Mouse (Mus musculus): ENCODE data around the gene Zfp609. TPM values are rescaled to one million over a fixed set of nuclear protein-coding genes. Genes with fewer than 3 reads are reported as not detected.

Gene Zfp609
- polyA plus RNA-seq, 1 experiment from 2014 or later: 4.9 TPM

DNA sequence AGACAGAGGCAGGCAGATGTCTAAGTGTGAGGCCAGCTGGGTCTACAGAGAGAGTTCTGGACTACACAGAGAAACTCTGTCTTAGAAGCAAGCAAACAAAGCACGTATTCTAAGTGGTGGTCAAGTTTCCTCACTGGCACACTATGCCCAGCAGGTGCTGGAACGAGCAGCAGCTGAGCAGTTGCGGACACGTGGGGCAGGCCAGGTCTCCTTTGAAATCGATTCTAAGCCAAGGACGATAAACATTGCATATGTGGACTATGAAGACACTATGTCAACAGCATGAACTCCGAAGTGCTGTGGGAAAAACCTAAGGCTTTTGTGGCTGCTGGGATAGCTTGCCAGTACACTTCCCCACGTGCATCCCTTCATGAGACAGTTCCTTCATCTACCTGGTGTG lies 67.4 kb downstream of the Zfp609 start:
- 84% methylated on average over 8 of the region's 8 CpGs for WGBS
- Histone ChIP-seq H3K36me3 (peaks cover 4% of the 10 kb centered on the region; the same call in 1 of the 2 replicates), H3K27me3 (replicated peaks) (no peaks in the 10 kb centered on the region), H3K4me1 (peaks cover 41% of the 10 kb centered on the region), H3K9me3 (no peaks in the 10 kb centered on the region), H3K27ac (replicated peaks) (no peak overlapping the region), H3K9ac (no peak overlapping the region), H3K4me2 (no peak overlapping the region), H3K4me3 (no peak overlapping the region)
- no peak for ATAC-seq (ENCODE audit: extremely low read depth, insufficient number of reproducible peaks, low FRiP score, low TSS enrichment)

GRCm38 (mm10) chr9:65759256-65759655 lies 68.1 kb downstream of the Zfp609 start:
- H3K9ac ChIP-seq: no peak overlapping the region
- H3K36me3 ChIP-seq: peaks cover 4% of the 10 kb centered on the region; the same call in 1 of the 2 replicates
- H3K27ac ChIP-seq (replicated peaks): no peak overlapping the region
- no peak overlapping the region for H3K4me3 ChIP-seq
- H3K4me2 ChIP-seq: no peak overlapping the region
- no peak for ATAC-seq (ENCODE audit: extremely low read depth, insufficient number of reproducible peaks, low FRiP score, low TSS enrichment)
- H3K9me3 ChIP-seq: no peaks in the 10 kb centered on the region
- H3K4me1 ChIP-seq: peaks cover 41% of the 10 kb centered on the region
- WGBS: 83% methylated on average over 5 of the region's 5 CpGs
- H3K27me3 ChIP-seq (replicated peaks): no peaks in the 10 kb centered on the region

DNA sequence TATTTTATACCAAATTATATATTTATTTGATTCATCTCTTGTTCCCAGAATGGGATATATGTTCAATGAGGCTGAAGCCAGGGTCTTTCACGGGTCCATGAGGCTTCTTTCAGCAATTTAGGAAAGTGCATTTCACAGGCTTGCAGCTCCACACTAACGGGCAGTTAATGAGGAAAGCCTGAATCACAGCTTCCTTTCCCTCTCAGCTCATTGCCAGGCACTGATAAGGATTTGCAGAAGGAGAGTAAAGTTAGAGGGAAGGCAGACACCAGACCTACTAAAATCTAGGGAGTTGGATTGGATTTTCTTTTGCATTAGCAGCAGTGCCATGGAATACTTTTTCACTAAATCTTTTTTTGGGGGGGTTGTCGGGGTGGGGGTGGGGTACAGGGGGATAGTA lies 69.5 kb downstream of the Zfp609 start:
- whole genome bisulfite sequencing: 23% methylated on average over 3 of the region's 3 CpGs
- ATAC-seq (ENCODE audit: extremely low read depth, insufficient number of reproducible peaks, low FRiP score, low TSS enrichment): no peak
- H3K9me3 ChIP-seq: no peaks in the 10 kb centered on the region
- H3K4me1 ChIP-seq: peaks cover 38% of the 10 kb centered on the region
- H3K4me2 ChIP-seq: no peak overlapping the region
- H3K27ac ChIP-seq (replicated peaks): peak overlapping the region; percentile 45
- no peak overlapping the region for H3K9ac ChIP-seq
- no peak overlapping the region for H3K4me3 ChIP-seq
- no peaks in the 10 kb centered on the region for H3K27me3 ChIP-seq (replicated peaks)
- H3K36me3 ChIP-seq: peaks cover 1% of the 10 kb centered on the region; the same call in 1 of the 2 replicates

DNA sequence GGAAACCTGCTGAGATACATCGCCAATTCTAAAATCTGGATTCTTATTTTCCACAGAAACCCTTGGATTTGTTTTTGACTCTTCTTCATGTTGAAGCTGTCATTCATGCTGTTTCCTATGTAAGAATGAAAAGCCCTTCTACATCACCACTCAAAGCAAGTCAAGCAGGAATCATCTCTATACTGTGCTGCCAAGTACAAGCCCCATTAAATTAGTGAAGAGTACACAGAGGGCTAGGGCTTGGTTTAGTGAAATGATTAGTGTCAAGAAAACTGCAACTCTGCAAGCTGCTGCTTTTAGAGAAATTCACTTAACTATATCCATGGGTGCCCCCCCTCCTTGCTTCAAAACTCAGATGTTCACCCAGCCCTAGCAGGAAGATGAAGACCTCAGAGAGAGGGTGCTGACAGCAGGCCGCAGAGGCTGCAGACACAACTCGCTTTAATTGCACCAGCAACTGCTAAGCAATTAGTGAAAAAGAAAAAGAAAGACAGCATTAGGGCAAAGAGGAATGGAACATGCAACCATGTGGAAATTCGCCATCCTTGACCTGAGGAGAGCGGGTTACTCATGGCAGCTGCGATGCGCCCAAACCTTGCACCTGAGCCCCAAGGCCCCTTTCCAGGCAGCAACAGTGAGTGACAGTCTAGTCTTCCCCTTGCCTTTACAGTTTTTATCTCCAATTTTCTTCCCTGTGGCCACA lies 71.5 kb downstream of the Zfp609 start:
- H3K36me3 ChIP-seq: peaks cover 4% of the 10 kb centered on the region; the same call in 1 of the 2 replicates
- H3K4me2 ChIP-seq: no peak overlapping the region
- no peak overlapping the region for H3K9ac ChIP-seq
- H3K9me3 ChIP-seq: no peaks in the 10 kb centered on the region
- no peak for ATAC-seq (ENCODE audit: extremely low read depth, insufficient number of reproducible peaks, low FRiP score, low TSS enrichment)
- 84% methylated on average over 7 of the region's 7 CpGs for WGBS
- no peak overlapping the region for H3K27ac ChIP-seq (replicated peaks)
- H3K4me3 ChIP-seq: no peak overlapping the region
- peaks cover 30% of the 10 kb centered on the region for H3K4me1 ChIP-seq
- no peaks in the 10 kb centered on the region for H3K27me3 ChIP-seq (replicated peaks)

GRCm38 (mm10) chr9:65755164-65755563 lies 72.2 kb downstream of the Zfp609 start:
- Histone ChIP-seq H3K36me3 (peaks cover 4% of the 10 kb centered on the region; the same call in 1 of the 2 replicates), H3K9ac (no peak overlapping the region), H3K4me1 (peaks cover 30% of the 10 kb centered on the region), H3K9me3 (no peaks in the 10 kb centered on the region), H3K27ac (replicated peaks) (no peak overlapping the region), H3K4me2 (no peak overlapping the region), H3K4me3 (no peak overlapping the region), H3K27me3 (replicated peaks) (no peaks in the 10 kb centered on the region)
- WGBS: 94% methylated on average over 1 of the region's 1 CpGs
- ATAC-seq (ENCODE audit: extremely low read depth, insufficient number of reproducible peaks, low FRiP score, low TSS enrichment): no peak

- WGBS: 92% methylated on average over 3 of the region's 3 CpGs
- Histone ChIP-seq H3K27ac (replicated peaks) (no peak overlapping the region), H3K27me3 (replicated peaks) (no peaks in the 10 kb centered on the region), H3K4me2 (no peak overlapping the region), H3K4me3 (no peak overlapping the region), H3K9me3 (no peaks in the 10 kb centered on the region), H3K4me1 (peaks cover 21% of the 10 kb centered on the region), H3K36me3 (peaks cover 4% of the 10 kb centered on the region; the same call in 1 of the 2 replicates), H3K9ac (no peak overlapping the region)
- no peak for ATAC-seq (ENCODE audit: extremely low read depth, insufficient number of reproducible peaks, low FRiP score, low TSS enrichment)
These were observed 74.7 kb downstream of the Zfp609 start for GRCm38 (mm10) chr9:65752632-65753031.

DNA sequence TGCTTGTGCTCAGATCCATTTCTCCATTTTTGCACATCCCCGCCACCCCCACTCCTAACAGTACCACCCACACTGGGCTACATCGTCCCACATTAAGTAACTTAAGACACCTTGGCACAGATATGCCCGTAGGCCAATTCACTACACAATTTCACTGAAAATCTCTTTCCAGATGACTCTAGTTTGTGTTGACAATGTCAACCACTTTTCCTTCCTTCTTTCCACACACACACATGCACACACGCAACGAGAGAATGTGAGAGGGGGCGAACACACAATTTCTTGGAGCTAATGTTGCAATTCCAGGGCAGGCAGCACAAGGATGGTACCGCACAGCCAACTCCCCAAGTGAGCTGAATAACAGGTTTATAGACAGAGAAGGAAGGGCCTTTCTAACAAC lies 75.5 kb downstream of the Zfp609 start:
- Histone ChIP-seq H3K36me3 (peaks cover 4% of the 10 kb centered on the region; the same call in 1 of the 2 replicates), H3K27ac (replicated peaks) (no peak overlapping the region), H3K4me3 (no peak overlapping the region), H3K9me3 (no peaks in the 10 kb centered on the region), H3K4me1 (peaks cover 14% of the 10 kb centered on the region), H3K27me3 (replicated peaks) (no peaks in the 10 kb centered on the region), H3K4me2 (no peak overlapping the region), H3K9ac (no peak overlapping the region)
- ATAC-seq (ENCODE audit: extremely low read depth, insufficient number of reproducible peaks, low FRiP score, low TSS enrichment): no peak
- 92% methylated on average over 7 of the region's 7 CpGs for WGBS

DNA sequence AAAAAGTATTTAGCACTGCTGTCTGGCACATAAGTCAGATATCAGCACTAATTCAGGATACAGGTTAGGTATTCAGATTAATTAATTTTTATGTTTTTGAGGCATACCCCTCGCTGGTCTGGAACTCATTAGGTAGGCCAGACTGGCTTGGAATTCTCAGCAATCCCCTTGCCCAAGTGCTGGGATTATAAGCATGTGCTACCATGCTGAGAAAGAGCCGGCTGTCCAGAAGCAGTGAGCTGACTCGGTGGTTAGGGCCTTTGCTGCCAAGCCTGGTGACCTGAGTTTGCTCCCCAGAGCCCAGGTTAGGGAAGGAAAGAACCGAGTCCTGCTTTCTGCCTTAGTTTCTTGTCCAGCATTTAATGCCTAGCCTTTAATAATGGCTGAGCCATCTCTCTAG lies 79.3 kb downstream of the Zfp609 start:
- no peak overlapping the region for H3K4me2 ChIP-seq
- WGBS: 60% methylated on average over 4 of the region's 4 CpGs
- peaks cover 4% of the 10 kb centered on the region; the same call in 1 of the 2 replicates for H3K36me3 ChIP-seq
- H3K9me3 ChIP-seq: no peaks in the 10 kb centered on the region
- no peak for ATAC-seq (ENCODE audit: extremely low read depth, insufficient number of reproducible peaks, low FRiP score, low TSS enrichment)
- H3K4me1 ChIP-seq: peaks cover 36% of the 10 kb centered on the region
- no peak overlapping the region for H3K27ac ChIP-seq (replicated peaks)
- H3K27me3 ChIP-seq (replicated peaks): no peaks in the 10 kb centered on the region
- H3K9ac ChIP-seq: no peak overlapping the region
- H3K4me3 ChIP-seq: no peak overlapping the region

DNA sequence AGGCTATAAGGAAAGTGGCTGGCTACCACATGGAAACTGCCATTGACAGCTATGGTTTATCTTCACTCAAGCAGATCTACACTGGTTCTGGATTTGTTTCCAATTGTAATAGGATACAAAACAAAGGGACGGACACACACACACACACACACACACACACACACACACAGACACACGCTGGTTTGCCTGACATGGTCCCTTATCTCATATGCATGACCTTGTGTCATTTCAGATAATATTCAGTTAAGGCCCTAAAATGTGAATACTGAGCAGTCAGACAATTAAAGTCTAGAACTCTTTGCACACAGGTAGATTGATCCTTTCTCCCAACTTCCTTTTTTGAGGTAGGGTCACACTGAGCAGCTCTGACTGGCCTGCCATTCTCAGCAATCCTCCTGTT lies 80.9 kb downstream of the Zfp609 start:
- no peak for ATAC-seq (ENCODE audit: extremely low read depth, insufficient number of reproducible peaks, low FRiP score, low TSS enrichment)
- H3K4me2 ChIP-seq: no peak overlapping the region
- WGBS: 75% methylated on average over 2 of the region's 2 CpGs

DNA sequence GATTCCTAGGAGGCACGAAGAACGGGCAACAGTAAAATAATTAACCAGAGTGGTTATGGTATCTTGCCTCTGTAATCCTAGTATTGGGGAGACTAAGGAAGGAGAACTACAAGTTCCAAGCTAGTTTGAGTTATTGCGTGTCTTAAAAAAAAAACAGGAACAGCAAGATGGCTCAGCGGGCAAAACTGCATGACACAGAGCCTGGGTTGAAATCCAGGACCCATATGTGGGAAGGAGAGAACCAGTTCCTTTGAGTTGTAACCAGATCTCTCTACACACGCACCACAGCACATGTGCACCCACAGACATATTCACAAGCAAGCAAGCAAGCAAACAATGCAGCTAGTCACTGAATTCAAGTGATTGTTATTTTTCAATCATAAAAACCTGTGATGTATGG lies 81.9 kb downstream of the Zfp609 start:
- Histone ChIP-seq H3K9ac (0 out of 2 replicates have a peak overlapping the region, but pooled peaks have one; percentile 17), H3K27ac (replicated peaks) (peak overlapping the region; percentile 90), H3K4me1 (peaks cover 36% of the 10 kb centered on the region), H3K9me3 (no peaks in the 10 kb centered on the region), H3K36me3 (no peaks in the 10 kb centered on the region), H3K4me3 (no peak overlapping the region), H3K27me3 (replicated peaks) (no peaks in the 10 kb centered on the region), H3K4me2 (no peak overlapping the region)
- ATAC-seq (ENCODE audit: extremely low read depth, insufficient number of reproducible peaks, low FRiP score, low TSS enrichment): no peak
- WGBS: 80% methylated on average over 5 of the region's 5 CpGs

More for the DNA sequence above, 80.9 kb downstream of the Zfp609 start:
- peaks cover 36% of the 10 kb centered on the region for H3K4me1 ChIP-seq
- H3K4me3 ChIP-seq: no peak overlapping the region
- H3K27me3 ChIP-seq (replicated peaks): no peaks in the 10 kb centered on the region
- no peak overlapping the region for H3K9ac ChIP-seq
- no peak overlapping the region for H3K27ac ChIP-seq (replicated peaks)
- no peaks in the 10 kb centered on the region for H3K36me3 ChIP-seq
- no peaks in the 10 kb centered on the region for H3K9me3 ChIP-seq

DNA sequence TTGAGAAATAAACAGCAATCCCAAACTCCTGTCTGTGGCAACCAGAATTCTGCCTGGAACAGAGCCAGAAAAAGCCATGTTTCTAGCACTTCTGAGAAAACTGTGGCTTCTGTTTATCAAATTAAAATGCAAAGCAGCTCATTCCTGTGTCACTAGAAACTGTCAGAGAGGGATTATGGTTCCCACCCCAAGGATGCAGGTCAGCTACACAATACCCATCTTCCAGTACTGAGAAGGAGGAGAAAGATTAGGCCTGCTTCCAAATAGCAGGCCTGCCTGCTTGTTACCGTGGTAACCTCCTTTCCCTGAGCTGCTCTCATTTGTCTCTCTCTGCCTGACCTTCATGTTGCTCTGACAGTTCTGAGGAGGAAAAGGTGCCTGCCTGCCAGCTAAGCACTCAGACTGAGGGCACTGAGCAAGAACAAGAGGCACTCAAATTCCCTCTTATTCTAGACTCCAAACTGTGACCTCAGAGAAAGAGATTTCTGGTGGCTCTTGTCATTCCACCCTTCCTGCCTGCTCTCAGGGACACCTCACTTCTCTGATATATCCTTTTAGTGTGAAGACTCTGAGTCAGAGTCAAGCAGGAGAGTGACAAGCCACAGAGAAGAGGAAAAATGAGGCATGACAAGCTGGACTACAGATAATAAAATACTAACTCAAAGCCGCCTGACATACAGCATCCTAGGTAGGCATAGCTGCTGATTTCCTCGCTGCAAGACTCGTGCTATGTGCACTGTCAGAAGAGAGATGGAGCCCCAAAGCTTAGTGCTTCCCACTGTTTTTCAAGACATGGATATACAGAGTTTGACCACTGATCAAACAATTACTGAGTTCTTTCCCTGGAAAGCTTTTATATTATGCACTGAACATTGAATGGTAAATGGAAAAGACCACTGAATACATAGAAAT lies 82.9 kb downstream of the Zfp609 start:
- no peaks in the 10 kb centered on the region for H3K9me3 ChIP-seq
- H3K27ac ChIP-seq (replicated peaks): peak overlapping the region; percentile 90
- H3K27me3 ChIP-seq (replicated peaks): no peaks in the 10 kb centered on the region
- H3K4me1 ChIP-seq: peaks cover 36% of the 10 kb centered on the region
- peaks cover under 1% of the 10 kb centered on the region; the same call in 1 of the 2 replicates for H3K36me3 ChIP-seq
- H3K4me3 ChIP-seq: no peak overlapping the region
- peak overlapping the region; percentile 17 for H3K9ac ChIP-seq
- 24% methylated on average over 4 of the region's 4 CpGs for WGBS
- ATAC-seq (ENCODE audit: extremely low read depth, insufficient number of reproducible peaks, low FRiP score, low TSS enrichment): no peak; the same call in 1 of the 2 replicates
- H3K4me2 ChIP-seq: peak overlapping the region; percentile 33
